Mouse (Mus musculus): Measurements from ENCODE around the gene Oas3. TPM values are rescaled to one million over a fixed set of nuclear protein-coding genes. Genes with fewer than 3 reads are reported as not detected.

Gene Oas3
- total RNA-seq, 2 experiments from 2014 or later, result not detected

DNA sequence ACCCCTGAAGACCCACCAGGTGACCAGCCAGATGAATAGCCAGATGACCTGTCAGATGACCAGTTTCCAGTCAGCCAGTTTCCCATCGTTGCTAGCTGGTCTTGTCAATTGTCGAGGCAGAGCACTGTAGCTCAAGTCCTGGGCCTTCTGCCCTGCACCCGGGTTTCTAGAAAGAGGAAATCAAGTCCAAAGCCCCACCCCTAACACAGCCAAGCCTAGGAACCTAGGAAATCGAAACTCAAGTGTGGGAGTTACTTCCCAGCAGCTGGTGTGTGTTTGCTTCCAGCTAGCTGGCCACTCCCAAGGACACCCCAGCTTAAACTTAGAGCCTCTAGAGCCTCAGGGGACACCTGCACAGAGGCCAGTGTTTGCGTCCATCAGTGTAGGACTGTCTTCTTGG, 27.8 kb downstream of the Oas3 start, which contains the start of gene Oas2:
TSS of gene Oas2 (minus strand) at position 166 of the 400 bp plus-strand sequence.
- H3K4me3 ChIP-seq, result no peak within 1 kb of the TSS
- intact Hi-C loops (cut with DNase I), result loop anchor here (5.0 to 10.0 kb wide), 2 partner anchors 72 to 245 kb away; partner anchors contain the start of gene Plbd2
- no peak for DNase-seq (ENCODE audit: extremely low spot score in 1 of 2, low spot score in 2 of 2)
- TF ChIP-seq CTCF (IDR thresholded peaks at IDR 0.05), result no peak
- H3K27ac ChIP-seq, result no peak within 1 kb of the TSS

DNA sequence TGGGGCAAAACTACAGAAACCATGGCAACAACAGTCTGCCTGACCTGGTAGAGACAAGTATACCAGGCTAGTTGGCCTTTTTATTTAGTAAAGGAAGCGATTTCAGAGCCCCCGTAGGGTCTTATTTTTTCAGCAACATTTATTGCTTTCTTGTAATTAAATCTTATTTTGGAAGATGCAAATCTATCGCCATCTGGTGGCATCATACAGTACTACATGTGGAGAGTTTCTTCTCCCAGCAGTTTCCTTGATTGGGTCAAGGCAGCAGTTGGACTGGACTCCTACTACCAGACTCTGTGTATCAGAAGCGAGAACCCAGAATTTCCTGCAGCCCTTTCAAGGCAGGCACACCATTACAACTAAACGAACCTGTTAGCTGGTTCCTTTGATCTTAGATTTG, 31.0 kb downstream of the Oas3 start:
- no peak overlapping the region for H3K27ac ChIP-seq
- intact Hi-C loops (cut with DNase I), result loop anchor here (1.0 to 10.0 kb wide), 3 partner anchors 69 to 242 kb away; partner anchors contain the start of gene Plbd2
- peak; percentile 94 for TF ChIP-seq CTCF (IDR thresholded peaks at IDR 0.05)
- no peak overlapping the region for H3K4me3 ChIP-seq
- DNase-seq (ENCODE audit: extremely low spot score in 1 of 2, low spot score in 2 of 2), result peak; percentile 44 to 45

DNA sequence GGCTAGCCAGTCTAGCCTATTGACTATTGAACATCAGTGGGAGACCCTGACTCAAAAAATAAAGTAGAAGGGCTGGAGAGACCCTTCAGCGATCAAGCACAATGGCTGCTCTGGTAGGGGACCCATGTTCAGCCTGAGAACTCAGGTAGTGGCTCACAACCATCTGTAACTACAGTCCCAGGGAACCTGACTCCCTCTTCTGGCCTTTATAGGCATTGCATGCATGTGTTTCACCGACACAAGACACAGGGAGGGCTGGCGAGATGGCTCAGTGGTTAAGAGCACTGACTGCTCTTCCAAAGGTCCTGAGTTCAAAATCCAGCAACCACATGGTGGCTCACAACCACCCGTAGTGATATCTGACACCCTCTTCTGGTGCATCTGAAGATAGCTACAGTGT, 35.3 kb downstream of the Oas3 start:
- no peak overlapping the region for H3K27ac ChIP-seq
- TF ChIP-seq CTCF (IDR thresholded peaks at IDR 0.05), result peak; percentile 62
- no peak overlapping the region for H3K4me3 ChIP-seq
- DNase-seq (ENCODE audit: extremely low spot score in 1 of 2, low spot score in 2 of 2), result peak in 1 of 2 experiments; percentile 22
- intact Hi-C loops (cut with DNase I), result loop anchor here (10.0 kb wide), 1 partner anchor 237 kb away; the partner anchor contains the start of gene Plbd2

DNA sequence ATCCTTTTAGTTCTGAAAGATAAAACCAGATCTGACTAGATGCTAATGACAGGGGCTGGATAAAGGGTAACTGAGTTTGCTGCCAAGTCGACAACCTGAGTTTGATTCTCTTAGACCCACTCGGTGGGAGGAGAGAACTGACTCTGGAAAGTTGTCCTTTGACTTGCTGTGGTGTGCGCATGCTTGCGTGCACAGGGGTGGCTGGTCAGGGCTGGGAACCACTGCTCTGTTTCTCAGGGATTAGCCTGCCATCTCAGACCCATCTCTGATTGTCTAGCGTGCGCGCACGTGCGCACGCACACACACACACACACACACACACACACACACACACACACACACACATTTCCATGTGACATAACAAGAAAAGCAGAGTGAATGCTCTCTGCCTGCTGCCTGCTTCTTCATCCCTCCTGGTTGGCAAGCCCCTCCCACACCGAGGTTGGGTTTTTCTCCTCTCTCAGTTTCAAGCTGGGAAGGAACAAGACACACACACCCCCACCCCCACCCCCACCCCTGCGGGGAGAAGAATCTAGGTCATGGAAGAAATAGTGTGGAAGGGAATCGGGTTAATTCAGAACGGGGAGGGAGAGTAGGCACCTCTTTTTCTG, 43.0 kb downstream of the Oas3 start:
- DNase-seq (ENCODE audit: extremely low spot score in 1 of 2, low spot score in 2 of 2), result peak in 1 of 2 experiments; percentile 43
- no peak for TF ChIP-seq CTCF (IDR thresholded peaks at IDR 0.05)
- intact Hi-C loops (cut with DNase I), result no loop called here
- H3K4me3 ChIP-seq, result no peak overlapping the region
- H3K27ac ChIP-seq, result no peak overlapping the region

DNA sequence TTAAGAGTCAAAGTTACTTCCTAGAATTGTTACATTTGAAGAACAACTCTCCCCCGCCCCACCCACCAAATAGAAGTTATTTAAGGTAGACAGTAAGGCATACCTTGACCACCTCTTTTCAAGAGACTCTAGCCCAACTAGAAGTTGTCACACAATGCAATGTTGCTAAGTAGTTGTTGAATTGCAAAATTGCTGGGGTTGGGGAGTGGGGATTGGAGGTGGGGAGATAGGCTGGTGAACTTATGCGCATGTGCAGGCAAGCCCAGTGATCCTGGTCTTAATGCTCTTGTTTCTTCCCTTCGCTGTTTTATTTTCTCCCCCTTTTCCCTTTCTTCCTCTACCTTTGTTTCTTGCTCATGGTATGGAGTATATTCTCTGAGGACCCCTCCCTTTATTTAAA, 43.8 kb downstream of the Oas3 start:
- Histone ChIP-seq H3K4me3 (no peak overlapping the region), H3K27ac (no peak overlapping the region)
- TF ChIP-seq CTCF (IDR thresholded peaks at IDR 0.05), result no peak
- no peak for DNase-seq (ENCODE audit: extremely low spot score in 1 of 2, low spot score in 2 of 2)
- intact Hi-C loops (cut with DNase I), result no loop called here

DNA sequence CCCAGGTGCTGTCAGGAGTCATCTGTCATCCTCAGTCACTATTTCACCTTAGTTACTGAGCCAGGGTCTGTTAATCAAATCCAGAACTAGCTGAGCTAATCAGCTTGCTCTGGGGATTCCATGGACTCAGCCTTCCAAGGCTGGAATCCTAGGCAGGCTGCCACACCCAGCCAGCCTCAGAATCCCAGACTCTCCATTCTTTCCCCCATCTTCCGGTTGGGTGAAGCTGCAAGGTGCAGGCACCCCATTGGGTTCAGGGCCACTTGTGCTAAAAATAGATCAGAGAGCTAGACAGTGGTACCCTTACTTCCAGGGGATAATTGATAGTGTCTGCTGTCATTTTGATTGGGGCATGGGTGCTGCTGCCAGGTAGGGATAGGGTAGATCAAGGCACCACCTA, 44.7 kb downstream of the Oas3 start:
- no peak for TF ChIP-seq CTCF (IDR thresholded peaks at IDR 0.05)
- intact Hi-C loops (cut with DNase I), result no loop called here

DNA sequence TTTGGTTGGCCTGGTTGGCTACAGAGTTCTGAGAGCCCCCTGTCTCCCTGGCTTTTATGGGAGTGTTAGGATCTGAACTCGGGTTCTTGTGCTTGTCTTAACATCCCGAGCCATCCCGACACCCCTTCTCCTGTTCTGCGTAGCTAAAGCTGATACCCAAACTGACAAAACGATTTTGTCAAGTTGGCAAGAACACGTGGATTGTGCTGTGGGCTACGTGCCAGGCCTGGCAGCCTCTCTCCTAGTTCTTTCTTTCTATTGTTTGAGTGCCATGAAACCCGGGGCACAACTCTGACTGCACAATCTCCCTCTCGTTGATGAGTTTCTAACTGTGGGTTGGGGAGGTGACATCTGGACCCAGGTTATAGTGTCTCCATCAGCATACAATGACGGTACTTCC, 48.1 kb downstream of the Oas3 start:
- no peak for TF ChIP-seq CTCF (IDR thresholded peaks at IDR 0.05)
- no peak for DNase-seq (ENCODE audit: extremely low spot score in 1 of 2, low spot score in 2 of 2)
- H3K27ac ChIP-seq, result no peak overlapping the region
- intact Hi-C loops (cut with DNase I), result no loop called here
- no peak overlapping the region for H3K4me3 ChIP-seq

More for the DNA sequence above, 44.7 kb downstream of the Oas3 start:
- DNase-seq (ENCODE audit: extremely low spot score in 1 of 2, low spot score in 2 of 2), result no peak
- Histone ChIP-seq H3K27ac (no peak overlapping the region), H3K4me3 (no peak overlapping the region)

DNA sequence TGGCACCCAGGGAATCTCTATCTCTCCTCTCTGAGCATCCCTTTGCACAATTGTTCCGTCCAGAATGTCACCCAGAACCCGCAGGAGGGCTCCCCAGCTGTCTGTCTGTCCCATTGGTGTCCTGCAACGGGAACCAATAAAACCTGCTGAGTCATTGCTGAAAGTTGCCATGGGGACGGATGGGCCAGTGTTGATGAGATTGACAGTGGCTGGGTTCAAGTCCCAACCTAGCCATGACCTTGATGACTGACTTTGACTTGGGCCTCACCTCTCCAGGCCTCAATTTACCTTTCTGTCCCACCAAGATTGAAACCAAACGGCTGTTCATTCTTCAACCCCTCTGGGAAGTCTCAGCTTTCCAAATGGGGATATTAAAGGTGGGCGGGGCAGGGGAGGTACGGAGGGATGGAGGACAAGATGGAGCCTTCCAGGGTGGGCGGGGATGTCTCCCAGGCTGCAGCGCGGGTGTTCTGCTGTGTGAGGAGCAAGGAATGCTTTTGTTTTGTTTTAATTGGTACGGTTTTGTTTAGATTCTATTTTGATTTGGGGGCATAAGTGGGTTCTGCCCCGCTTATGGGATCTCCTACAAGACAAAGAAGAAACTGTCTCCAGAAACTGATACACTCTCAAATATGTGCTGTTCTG, 51.5 kb downstream of the Oas3 start:
- DNase-seq (ENCODE audit: extremely low spot score in 1 of 2, low spot score in 2 of 2), result no peak
- H3K27ac ChIP-seq, result no peak overlapping the region
- TF ChIP-seq CTCF (IDR thresholded peaks at IDR 0.05), result no peak
- no peak overlapping the region for H3K4me3 ChIP-seq
- intact Hi-C loops (cut with DNase I), result no loop called here

DNA sequence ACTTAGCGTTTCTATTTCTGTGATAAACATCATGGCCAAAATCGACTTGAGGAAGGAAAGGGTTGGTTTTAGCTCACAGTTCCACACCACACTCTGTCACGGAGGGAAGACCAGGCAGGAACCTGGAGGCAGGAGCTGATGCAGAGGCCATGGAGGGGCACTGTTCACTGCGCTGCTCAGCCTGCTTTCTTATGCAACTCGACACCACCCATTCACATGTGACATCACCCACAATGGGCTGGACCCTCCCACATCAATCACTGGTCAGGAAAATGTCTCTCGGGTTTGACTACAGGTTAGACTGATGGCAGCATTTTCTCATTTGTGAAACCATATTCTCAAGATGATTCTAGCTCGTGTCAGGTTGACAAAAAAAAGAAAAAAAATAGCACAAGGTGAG, 56.5 kb downstream of the Oas3 start:
- no peak overlapping the region for H3K27ac ChIP-seq
- intact Hi-C loops (cut with DNase I), result no loop called here
- no peak for DNase-seq (ENCODE audit: extremely low spot score in 1 of 2, low spot score in 2 of 2)
- TF ChIP-seq CTCF (IDR thresholded peaks at IDR 0.05), result no peak
- H3K4me3 ChIP-seq, result no peak overlapping the region

DNA sequence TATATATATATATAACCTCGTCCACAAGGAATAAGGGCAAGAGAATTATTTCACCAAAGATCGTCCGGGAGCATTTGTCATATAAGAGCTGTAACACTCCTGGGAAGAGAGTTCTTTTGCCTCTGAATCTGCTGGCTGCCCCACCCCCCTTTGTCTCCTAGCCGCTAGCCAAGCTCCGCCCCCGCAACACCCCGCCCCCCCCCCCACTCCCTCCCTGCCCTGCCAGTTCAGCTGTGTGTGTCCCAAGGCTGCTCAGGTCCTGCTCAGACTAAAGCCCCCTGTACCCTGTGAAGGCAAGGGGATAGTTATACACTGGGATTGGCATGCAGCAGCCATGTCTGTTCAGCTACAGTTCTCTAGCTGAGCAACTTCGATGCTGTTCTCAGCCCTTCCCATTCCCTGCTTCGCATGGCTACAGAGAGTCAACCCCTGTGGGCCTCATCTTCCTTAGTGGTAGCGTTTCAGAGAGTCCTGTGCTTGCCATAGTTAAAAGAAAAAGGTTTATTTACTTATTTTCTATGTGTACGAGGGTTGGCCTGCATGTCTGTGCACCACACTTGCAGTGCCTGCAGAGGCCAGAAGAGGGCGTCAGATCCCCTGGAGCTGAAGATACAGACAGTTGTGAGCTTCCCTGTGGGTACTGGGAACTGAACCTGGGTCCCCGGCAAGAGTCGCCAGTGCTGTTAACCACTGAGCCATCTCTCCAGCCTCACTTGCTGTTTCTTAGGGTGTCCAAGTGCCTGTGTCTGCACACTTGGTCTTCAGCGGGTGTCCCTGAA, 58.7 kb downstream of the Oas3 start:
- Histone ChIP-seq H3K27ac (no peak overlapping the region), H3K4me3 (no peak overlapping the region)
- DNase-seq (ENCODE audit: extremely low spot score in 1 of 2, low spot score in 2 of 2), result no peak
- no peak; the same call in 1 of the 2 replicates for TF ChIP-seq CTCF (IDR thresholded peaks at IDR 0.05)
- intact Hi-C loops (cut with DNase I), result no loop called here

DNA sequence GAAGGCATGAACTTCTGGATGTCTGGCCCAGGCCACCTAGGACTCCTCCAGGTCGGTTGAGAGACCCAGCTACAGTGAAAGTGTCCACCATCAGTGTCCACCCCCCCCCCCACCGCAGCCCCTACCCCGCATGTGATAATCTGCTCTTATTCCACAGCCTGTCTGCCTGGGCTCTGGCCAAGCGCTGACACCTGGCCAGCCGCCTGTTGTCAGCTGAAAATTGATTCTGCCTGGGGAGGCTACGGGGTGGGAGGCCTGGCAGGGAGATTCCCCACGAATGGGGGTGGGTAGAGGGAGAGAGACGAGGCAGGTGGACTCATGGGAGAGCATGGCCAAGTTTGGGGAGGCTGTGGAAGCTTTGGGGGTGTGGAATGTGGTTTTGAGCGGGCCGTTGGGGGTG, 60.3 kb downstream of the Oas3 start:
- TF ChIP-seq CTCF (IDR thresholded peaks at IDR 0.05), result no peak
- H3K4me3 ChIP-seq, result no peak overlapping the region
- no peak for DNase-seq (ENCODE audit: extremely low spot score in 1 of 2, low spot score in 2 of 2)
- intact Hi-C loops (cut with DNase I), result no loop called here
- no peak overlapping the region for H3K27ac ChIP-seq

DNA sequence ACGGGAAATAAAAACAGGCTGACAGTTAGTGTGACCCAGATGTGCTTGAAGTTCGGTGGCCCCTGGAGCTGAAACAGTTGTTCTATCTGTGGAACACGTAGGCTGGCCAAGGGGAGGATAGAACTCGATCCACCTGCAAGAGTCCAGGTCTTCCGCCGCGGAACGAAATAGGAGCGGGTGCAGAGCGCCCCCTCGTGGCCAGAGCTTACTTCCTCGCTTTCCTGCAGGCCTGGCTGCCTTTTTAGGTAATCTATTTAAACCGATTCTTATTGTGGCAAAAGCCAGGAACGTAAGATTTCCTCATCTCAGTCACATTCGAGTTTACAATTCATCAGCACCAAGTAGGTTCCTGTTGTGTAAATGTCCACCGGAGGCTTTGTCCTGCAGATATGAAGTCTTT, 63.1 kb downstream of the Oas3 start:
- intact Hi-C loops (cut with DNase I), result no loop called here
- no peak overlapping the region for H3K4me3 ChIP-seq
- H3K27ac ChIP-seq, result no peak overlapping the region
- peak; percentile 99 for TF ChIP-seq CTCF (IDR thresholded peaks at IDR 0.05)
- DNase-seq (ENCODE audit: extremely low spot score in 1 of 2, low spot score in 2 of 2), result peak; percentile 82 to 86

Measured in left cerebral cortex, adult 2 months (tissue).